Mouse (Mus musculus) liver, postnatal 0 days (tissue): ENCODE data around the gene Pcca. TPM values are rescaled to one million over a fixed set of nuclear protein-coding genes. Genes with fewer than 3 reads are reported as not detected.

Experiments
- ATAC-seq: fragments of 200-750 bp; cut with Nextera tagmentation; 2 replicates; pipeline ENCODE4 v1.8.0; 2017; ENCODE audit warnings: mild to moderate bottlenecking, moderate library complexity
- DNase-seq: peaks from one replicate; pipeline ENCODE4 v3.0.0-alpha.2; 2016
- H3K27ac ChIP-seq: fragments of 300-500 bp; sonication (generic); 2 replicates; pipeline ENCODE4 v1.5.1; 2014; ENCODE audit warnings: antibody characterized with exemption, moderate library complexity, mild to moderate bottlenecking, low read depth
- H3K27me3 ChIP-seq: fragments of 300-500 bp; sonication (generic); 2 replicates; pipeline ENCODE4 v1.6.1; 2014; ENCODE audit warnings: low read length, control low read depth, mixed read lengths; ENCODE audit not compliant: insufficient read depth
- H3K36me3 ChIP-seq: fragments of 300-500 bp; sonication (generic); replicated peaks from 2 replicates; pipeline ENCODE4 v1.6.1; 2014; ENCODE audit warnings: mild to moderate bottlenecking, control low read depth, low read length, moderate library complexity, mixed read lengths; ENCODE audit not compliant: insufficient read depth
- H3K4me1 ChIP-seq: fragments of 300-500 bp; sonication (generic); 2 replicates; pipeline ENCODE4 v1.6.1; 2014; ENCODE audit warnings: antibody characterized with exemption, mild to moderate bottlenecking, control low read depth; ENCODE audit not compliant: insufficient read depth
- H3K4me2 ChIP-seq: fragments of 300-500 bp; sonication (generic); 2 replicates; pipeline ENCODE4 v1.6.1; 2014; ENCODE audit warnings: low read depth, mild to moderate bottlenecking, low read length, moderate library complexity, mixed read lengths
- H3K4me3 ChIP-seq: fragments of 300-500 bp; sonication (generic); 2 replicates; pipeline ENCODE4 v1.5.1; 2014; ENCODE audit warnings: low read depth, low read length
- H3K9ac ChIP-seq: fragments of 300-500 bp; sonication (generic); replicated peaks from 2 replicates; pipeline ENCODE4 v1.6.1; 2014; ENCODE audit warnings: mild to moderate bottlenecking, moderate library complexity
- H3K9me3 ChIP-seq: fragments of 300-500 bp; sonication (generic); 2 replicates; pipeline ENCODE4 v1.6.1; 2016; ENCODE audit warnings: mild to moderate bottlenecking, control low read depth, low read length, mixed read lengths
- CTCF ChIP-seq: sonication (generic); IDR thresholded peaks from 2 replicates; pipeline ENCODE4 v1.5.1; 2016; ENCODE audit warnings: antibody characterized with exemption, low read depth
- EP300 ChIP-seq: IDR thresholded peaks from 2 replicates; pipeline ENCODE4 v1.6.1; 2016; ENCODE audit warnings: antibody characterized with exemption, low read depth, mild to moderate bottlenecking
- WGBS: fragments of 180-500 bp; shearing (Covaris S2); extraction: QIAGEN DNeasy Blood & Tissue Kit; methylation state at CpG from one replicate; pipeline ENCODE4 v1.1.7; 2014; ENCODE audit not compliant: insufficient replicate concordance; 5-methylcytosine and 5-hydroxymethylcytosine counted together
- polyA plus RNA-seq: library from polyadenylated mRNA; unstranded; fragments of >200 nt; fragmentation: Nextera tagmentation; extraction: Ambion mirVana; gene quantifications from 2 replicates; pipeline ENCODE4 v1.2.1, GENCODE M21; 2015

Gene Pcca
- polyA plus RNA-seq, 1 experiment from 2014 or later = 31.3 TPM

- ATAC-seq (no peak), DNase-seq (no peak)
- no peaks in the 10 kb centered on the region for H3K27me3 ChIP-seq
- peaks cover 8% of the 10 kb centered on the region for H3K36me3 ChIP-seq
- H3K4me3 ChIP-seq = no peak overlapping the region
- no peak overlapping the region for H3K27ac ChIP-seq
- 82% methylated on average over 7 of the region's 7 CpGs for WGBS
- H3K9me3 ChIP-seq = no peaks in the 10 kb centered on the region
- H3K4me1 ChIP-seq = no peaks in the 10 kb centered on the region
- H3K4me2 ChIP-seq = no peak overlapping the region
- TF ChIP-seq CTCF = no peak
- TF ChIP-seq EP300 = no peak
- H3K9ac ChIP-seq = no peak overlapping the region
Observed at GRCm38 (mm10) chr14:122882795-122883409, 348.8 kb downstream of the Pcca start.

GRCm38 (mm10) chr14:122883410-122883806 lies 349.3 kb downstream of the Pcca start:
- TF ChIP-seq EP300 (no peak), CTCF (no peak)
- H3K4me3 ChIP-seq = no peak overlapping the region
- ATAC-seq (no peak), DNase-seq (no peak)
- no peaks in the 10 kb centered on the region for H3K9me3 ChIP-seq
- no peak overlapping the region for H3K4me2 ChIP-seq
- peaks cover 8% of the 10 kb centered on the region for H3K36me3 ChIP-seq
- H3K27me3 ChIP-seq = no peaks in the 10 kb centered on the region
- H3K9ac ChIP-seq = no peak overlapping the region
- no peaks in the 10 kb centered on the region for H3K4me1 ChIP-seq
- no peak overlapping the region for H3K27ac ChIP-seq
- WGBS = 82% methylated on average over 4 of the region's 4 CpGs

DNA sequence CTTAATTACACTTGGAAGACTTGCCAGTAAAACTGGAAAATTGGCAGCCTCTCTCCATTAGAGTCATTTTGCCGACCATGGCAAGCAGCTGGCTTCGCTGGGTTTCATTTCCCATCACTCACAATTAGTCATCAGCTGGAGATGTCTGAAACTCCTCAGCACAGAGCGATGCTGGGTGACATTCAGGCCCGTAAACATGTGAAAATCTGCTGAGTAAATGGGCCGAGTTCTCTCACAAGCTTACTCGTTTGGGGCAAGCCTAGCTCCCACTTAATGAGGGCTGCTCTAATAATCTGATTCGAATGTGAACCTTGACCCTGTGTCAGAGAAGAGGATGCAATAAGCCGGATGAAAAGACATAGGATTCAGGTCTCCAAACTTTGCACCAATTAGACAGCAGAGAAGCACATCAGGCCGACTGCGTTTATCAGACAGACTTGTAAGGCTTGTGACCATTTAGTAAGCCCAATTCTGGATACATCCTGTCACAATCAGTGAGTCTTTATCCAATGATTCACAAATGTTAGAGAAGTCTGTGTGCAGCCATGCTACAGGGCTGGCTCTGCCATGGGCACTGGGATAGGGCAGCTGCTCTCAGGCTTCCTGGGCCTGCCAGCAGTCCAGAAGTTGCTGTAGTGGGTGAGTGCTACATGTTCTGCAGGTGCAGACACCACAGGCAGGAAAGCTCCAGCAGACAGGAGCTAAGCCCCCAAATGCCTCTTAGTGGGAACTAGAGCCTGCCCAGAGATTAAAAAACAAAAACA lies 349.9 kb downstream of the Pcca start:
- ATAC-seq = no peak
- WGBS = 74% methylated on average over 10 of the region's 10 CpGs
- H3K27me3 ChIP-seq = no peaks in the 10 kb centered on the region

GRCm38 (mm10) chr14:122885893-122886292 lies 351.8 kb downstream of the Pcca start:
- Histone ChIP-seq H3K4me2 (no peak overlapping the region), H3K36me3 (peaks cover 8% of the 10 kb centered on the region; the same call in 1 of the 2 replicates), H3K9me3 (no peaks in the 10 kb centered on the region), H3K4me1 (no peaks in the 10 kb centered on the region), H3K4me3 (no peak overlapping the region), H3K27me3 (no peaks in the 10 kb centered on the region), H3K9ac (no peak overlapping the region), H3K27ac (no peak overlapping the region)
- ATAC-seq = no peak
- 86% methylated on average over 7 of the region's 7 CpGs for WGBS
- no peak for DNase-seq
- TF ChIP-seq EP300 (no peak), CTCF (no peak)

More for the DNA sequence above, 349.9 kb downstream of the Pcca start:
- H3K9me3 ChIP-seq = no peaks in the 10 kb centered on the region
- no peak overlapping the region for H3K4me3 ChIP-seq
- peaks cover 8% of the 10 kb centered on the region for H3K36me3 ChIP-seq
- no peak for TF ChIP-seq EP300
- TF ChIP-seq CTCF = no peak
- no peak overlapping the region for H3K4me2 ChIP-seq
- H3K27ac ChIP-seq = no peak overlapping the region
- no peak overlapping the region for H3K9ac ChIP-seq
- no peak for DNase-seq
- H3K4me1 ChIP-seq = no peaks in the 10 kb centered on the region

DNA sequence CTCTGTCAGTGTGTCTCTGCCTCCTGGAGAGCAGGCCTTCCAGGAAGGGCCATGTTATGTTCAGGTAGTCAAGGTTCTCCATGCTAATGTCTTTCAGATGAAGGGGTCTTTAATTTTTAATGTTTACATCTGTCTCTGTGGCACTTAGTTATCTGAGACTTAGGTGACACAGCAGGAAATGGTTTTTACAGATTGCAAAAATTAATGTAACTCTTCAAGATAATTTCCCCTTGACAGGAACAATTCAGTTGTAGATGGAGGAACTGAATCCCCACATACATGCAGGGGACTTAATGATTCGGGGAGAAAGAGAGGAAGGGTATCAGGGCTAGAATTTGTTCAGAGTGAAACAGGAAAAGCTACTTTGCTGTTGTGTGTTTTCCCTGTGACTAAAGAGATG lies 353.2 kb downstream of the Pcca start:
- no peaks in the 10 kb centered on the region for H3K9me3 ChIP-seq
- H3K27me3 ChIP-seq = no peaks in the 10 kb centered on the region
- TF ChIP-seq EP300 (no peak), CTCF (no peak)
- H3K4me2 ChIP-seq = no peak overlapping the region
- DNase-seq (no peak), ATAC-seq (no peak)
- no peak overlapping the region for H3K9ac ChIP-seq
- H3K4me1 ChIP-seq = no peaks in the 10 kb centered on the region
- no peak overlapping the region for H3K27ac ChIP-seq
- H3K36me3 ChIP-seq = peaks cover 8% of the 10 kb centered on the region
- WGBS = 48% methylated on average over 1 of the region's 1 CpGs
- H3K4me3 ChIP-seq = no peak overlapping the region

DNA sequence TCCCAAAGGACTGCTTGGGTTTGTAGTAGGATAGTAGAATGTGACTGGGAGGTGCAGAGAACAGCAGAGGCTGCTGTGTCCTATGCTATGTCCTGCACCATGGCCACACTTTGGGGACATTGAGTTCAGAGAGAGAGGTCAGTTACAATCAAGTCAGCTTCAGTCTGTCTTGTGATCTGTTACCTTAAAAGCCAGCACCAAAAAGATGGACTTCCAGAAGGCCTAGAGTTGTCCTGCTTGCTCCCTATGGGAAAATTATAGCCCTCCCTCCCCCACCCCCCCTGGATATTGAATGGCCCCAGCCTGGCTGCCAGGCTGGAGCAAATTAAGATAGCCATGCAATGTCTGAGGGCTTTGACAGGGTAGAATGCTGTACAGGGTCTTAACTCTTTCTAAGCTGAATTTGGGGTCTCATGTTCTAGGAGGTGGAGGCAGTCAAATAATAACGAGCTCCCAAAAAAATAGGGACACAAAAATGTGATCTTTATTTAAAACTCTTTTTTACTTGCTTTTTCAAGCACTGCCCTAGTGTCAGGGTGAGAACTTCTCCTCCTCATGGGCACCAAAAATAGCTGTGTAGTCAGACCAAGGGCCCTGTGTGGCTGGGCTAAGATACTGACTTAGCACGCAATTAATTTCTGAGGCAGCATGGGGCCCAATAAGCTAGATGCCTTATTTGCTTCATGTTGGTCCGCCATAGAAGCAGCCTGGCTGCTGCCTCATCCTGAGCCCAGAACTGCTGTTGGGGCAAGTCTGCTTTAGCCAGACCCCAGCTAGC lies 353.8 kb downstream of the Pcca start:
- TF ChIP-seq CTCF (no peak), EP300 (no peak)
- H3K4me1 ChIP-seq = no peaks in the 10 kb centered on the region
- ATAC-seq (no peak), DNase-seq (no peak)
- H3K9me3 ChIP-seq = no peaks in the 10 kb centered on the region
- no peak overlapping the region for H3K4me2 ChIP-seq
- no peak overlapping the region for H3K27ac ChIP-seq
- H3K4me3 ChIP-seq = no peak overlapping the region
- 74% methylated on average over 3 of the region's 3 CpGs for WGBS
- H3K9ac ChIP-seq = no peak overlapping the region
- H3K36me3 ChIP-seq = peaks cover 8% of the 10 kb centered on the region
- no peaks in the 10 kb centered on the region for H3K27me3 ChIP-seq
